Mouse (Mus musculus) erythroblast, embryonic 14.5 days (primary cell): ENCODE measurements around the gene Ano1.

Source experiments
- GATA1 ChIP-seq: IDR thresholded peaks from 2 replicates; pipeline ENCODE4 v1.6.1; 2012; ENCODE audit warnings: low read length, inconsistent platforms, mixed read lengths
- TAL1 ChIP-seq: IDR thresholded peaks from 3 replicates; pipeline ENCODE4 v1.6.1; 2012; ENCODE audit warnings: low read length, inconsistent platforms, mixed read lengths

DNA sequence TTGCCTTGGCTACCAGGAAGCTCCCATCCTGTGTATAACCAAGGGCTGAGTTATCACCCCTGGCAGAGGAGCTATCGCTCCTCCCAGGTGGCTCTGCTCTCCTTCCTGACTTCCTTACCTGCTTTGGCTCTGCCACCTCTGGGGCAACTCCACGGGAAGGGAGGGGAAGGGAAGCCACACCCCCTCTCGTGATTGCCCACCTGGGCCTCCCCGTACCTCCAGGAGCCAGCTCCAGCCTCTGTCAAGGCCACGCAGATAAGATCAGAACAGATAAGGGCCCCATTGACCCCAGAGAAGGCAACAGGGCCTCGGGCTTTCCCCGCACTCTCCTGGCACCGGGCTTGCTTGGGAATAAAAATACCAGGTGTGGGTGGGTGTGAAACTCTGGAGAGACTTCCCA lies 28.4 kb upstream of the Ano1 start:
- TF ChIP-seq GATA1 (no peak), TAL1 (no peak)
